Comparison of ENCODE assay signal across 7 mouse cellular contexts in genomic region chr5:93180252-93180651, GRCm38 (mm10). TPM values are rescaled to one million over a fixed set of nuclear protein-coding genes. Genes with fewer than 3 reads are reported as not detected.
DNase-seq lines count a peak whose midpoint lies in the region; ATAC-seq and TF ChIP-seq lines count a peak whose summit lies in the region.

No protein-coding gene starts in this region.

- in situ Hi-C loops in ES-E14 (cut with MboI; ENCODE audit: low sequenced_read_pairs in 2 of 2, unreplicated experiment in 2 of 2): no loop called here

- peaks cover 22% of the 10 kb centered on the region; the same call in 1 of the 2 replicates for H3K36me3 ChIP-seq in hindbrain, postnatal 0 days (ENCODE audit: insufficient read depth, low read length)
- H3K36me3 ChIP-seq in hindbrain, embryonic 11.5 days (ENCODE audit: control insufficient read depth, insufficient read depth, low read length): 0 out of 2 replicates have a peak, but pooled peaks cover 3% of the 10 kb centered on the region
- peaks cover 18% of the 10 kb centered on the region for H3K36me3 ChIP-seq in ES-E14 (ENCODE audit: control insufficient read depth, insufficient read depth, low read length, poor library complexity, severe bottlenecking)
- H3K36me3 ChIP-seq in lung, postnatal 0 days (ENCODE audit: insufficient read depth, low read length): no peaks in the 10 kb centered on the region; the same call in 1 of the 2 replicates

- H3K9me3 ChIP-seq in hindbrain, postnatal 0 days (ENCODE audit: low read length): no peaks in the 10 kb centered on the region
- H3K9me3 ChIP-seq in hindbrain, embryonic 11.5 days (ENCODE audit: control insufficient read depth, low read length): no peaks in the 10 kb centered on the region
- H3K9me3 ChIP-seq in ES-E14 (ENCODE audit: control insufficient read depth, insufficient read depth, low read depth, low read length): no peaks in the 10 kb centered on the region
- H3K9me3 ChIP-seq in lung, postnatal 0 days (ENCODE audit: low read length): no peaks in the 10 kb centered on the region

- no peaks in the 10 kb centered on the region for H3K4me1 ChIP-seq in hindbrain, postnatal 0 days (ENCODE audit: insufficient read depth, low read length)
- H3K4me1 ChIP-seq in hindbrain, embryonic 11.5 days (replicated peaks; ENCODE audit: control insufficient read depth, insufficient read depth, low read length): no peaks in the 10 kb centered on the region
- H3K4me1 ChIP-seq in ES-E14 (ENCODE audit: control insufficient read depth in 2 of 2, insufficient read depth in 2 of 2, low read length in 2 of 2, poor library complexity in 1 of 2): no peaks in the 10 kb centered on the region
- no peaks in the 10 kb centered on the region for H3K4me1 ChIP-seq in lung, postnatal 0 days (ENCODE audit: insufficient read depth, low read depth, low read length)

- H3K9ac ChIP-seq in hindbrain, postnatal 0 days (replicated peaks; ENCODE audit: low read length): no peak overlapping the region
- H3K9ac ChIP-seq in hindbrain, embryonic 11.5 days (ENCODE audit: low read depth, low read length): no peak overlapping the region
- H3K9ac ChIP-seq in ES-E14 (ENCODE audit: insufficient read depth, low read depth, low read length, poor library complexity, severe bottlenecking): no peak overlapping the region
- no peak overlapping the region for H3K9ac ChIP-seq in lung, postnatal 0 days (replicated peaks; ENCODE audit: low read depth)

- no peak overlapping the region for H3K27ac ChIP-seq in hindbrain, postnatal 0 days
- no peak overlapping the region for H3K27ac ChIP-seq in hindbrain, embryonic 11.5 days (ENCODE audit: low read depth, low read length)
- no peak overlapping the region for H3K27ac ChIP-seq in ES-E14 (ENCODE audit: insufficient read depth, low read depth, low read length, poor library complexity, severe bottlenecking)
- no peak overlapping the region for H3K27ac ChIP-seq in lung, postnatal 0 days (ENCODE audit: low read length)

- TF ChIP-seq EP300 in lung, postnatal 0 days (IDR thresholded peaks at IDR 0.05): no peak

- peak; percentile 50 for ATAC-seq in hindbrain, postnatal 0 days
- no peak for ATAC-seq in hindbrain, embryonic 11.5 days (ENCODE audit: low FRiP score)
- ATAC-seq in lung, postnatal 0 days: peak; percentile 49; the same call in 1 of the 2 replicates

- no peaks in the 10 kb centered on the region for H3K27me3 ChIP-seq in hindbrain, postnatal 0 days (ENCODE audit: insufficient read depth, low read length)
- H3K27me3 ChIP-seq in hindbrain, embryonic 11.5 days (ENCODE audit: control insufficient read depth, insufficient read depth, low read length): no peaks in the 10 kb centered on the region
- H3K27me3 ChIP-seq in lung, postnatal 0 days (replicated peaks; ENCODE audit: insufficient read depth, low read length): no peaks in the 10 kb centered on the region

- TF ChIP-seq CTCF in hindbrain, postnatal 0 days (IDR thresholded peaks at IDR 0.05; ENCODE audit: low read depth): peak; percentile 66
- TF ChIP-seq CTCF in lung, postnatal 0 days (IDR thresholded peaks at IDR 0.05): peak; percentile 77

- no peak overlapping the region for H3K4me3 ChIP-seq in hindbrain, postnatal 0 days (ENCODE audit: low read length)
- H3K4me3 ChIP-seq in hindbrain, embryonic 11.5 days (ENCODE audit: low read depth, low read length): no peak overlapping the region
- H3K4me3 ChIP-seq in ES-E14 (ENCODE audit: insufficient read depth in 1 of 2, low read depth in 1 of 2, low read length in 2 of 2, poor library complexity in 1 of 2, severe bottlenecking in 1 of 2): no peak overlapping the region
- H3K4me3 ChIP-seq in lung, postnatal 0 days (ENCODE audit: low read depth, low read length): no peak overlapping the region

- no peak overlapping the region for H3K4me2 ChIP-seq in hindbrain, postnatal 0 days (ENCODE audit: low read depth, low read length)
- no peak overlapping the region for H3K4me2 ChIP-seq in hindbrain, embryonic 11.5 days (replicated peaks; ENCODE audit: low read depth, low read length)
- no peak overlapping the region for H3K4me2 ChIP-seq in lung, postnatal 0 days (replicated peaks; ENCODE audit: low read depth, low read length)

- DNase-seq in hindbrain, postnatal 0 days (ENCODE audit: low spot score): peak; percentile 36
- DNase-seq in hindbrain, embryonic 11.5 days (ENCODE audit: low spot score): no peak
- peak; percentile 51 for DNase-seq in CD4-positive helper T cell, adult 2 months (ENCODE audit: low read depth, low spot score)
- peak; percentile 19 for DNase-seq in ES-E14 (ENCODE audit: low read depth, low spot score)
- peak; percentile 62 for DNase-seq in lung, postnatal 0 days (ENCODE audit: low spot score)
- DNase-seq in frontal cortex, postnatal 36 days (ENCODE audit: low spot score in 2 of 2): no peak
- no peak for DNase-seq in cerebellum, postnatal 36 days

- WGBS in hindbrain, postnatal 0 days: 71% methylated on average over 2 of the region's 2 CpGs
- WGBS in hindbrain, embryonic 11.5 days: 86% methylated on average over 2 of the region's 2 CpGs
- 38% methylated on average over 2 of the region's 2 CpGs for WGBS in lung, postnatal 0 days

TF ChIP-seq in ES-E14, 5 proteins besides CTCF, POLR2A, EP300 and RAD21:
- TF ChIP-seq ZC3H11A (IDR thresholded peaks at IDR 0.05; ENCODE audit: borderline replicate concordance, low read depth, low read length) (no peak), CHD2 (IDR thresholded peaks at IDR 0.05; ENCODE audit: low read depth, low read length) (no peak), MAFK (IDR thresholded peaks at IDR 0.05; ENCODE audit: insufficient read depth, low read depth, low read length) (no peak), ZNF384 (IDR thresholded peaks at IDR 0.05; ENCODE audit: low read depth, low read length) (no peak)
TF ChIP-seq in ES-E14: peak in this region for 0.

RNA-seq across cellular contexts. Expression of gene Ccni, which starts 26.0 kb away (rescaled TPM):
- 269 and 279 TPM in 2 replicates for total RNA-seq in hindbrain, postnatal 0 days (2014; rRNA removed)
- polyA plus RNA-seq in hindbrain, postnatal 0 days (2015; fragmentation: Nextera tagmentation; extraction: Ambion mirVana): 116 and 122 TPM in 2 replicates
- polyA plus RNA-seq in hindbrain, embryonic 11.5 days (2014; fragmentation: Nextera tagmentation; extraction: Ambion mirVana): 160 and 164 TPM in 2 replicates
- total RNA-seq in ES-E14 (2012; rRNA removed): 46.2 and 46.5 TPM in 2 replicates
- 81.3 and 92.2 TPM in 2 replicates for polyA plus RNA-seq in lung, postnatal 0 days (2015; fragmentation: Nextera tagmentation; extraction: Ambion mirVana)

RNA-seq across cellular contexts. Expression of gene 2010109A12Rik, which starts 26.1 kb away (rescaled TPM):
- total RNA-seq in hindbrain, postnatal 0 days (2014; rRNA removed): 0.36 TPM in 1 of 2 replicates, not detected in the other
- 0.71 and 0.72 TPM in 2 replicates for polyA plus RNA-seq in hindbrain, postnatal 0 days (2015; fragmentation: Nextera tagmentation; extraction: Ambion mirVana)
- 1.8 and 2.4 TPM in 2 replicates for polyA plus RNA-seq in hindbrain, embryonic 11.5 days (2014; fragmentation: Nextera tagmentation; extraction: Ambion mirVana)
- 0.42 and 0.76 TPM in 2 replicates for total RNA-seq in ES-E14 (2012; rRNA removed)
- polyA plus RNA-seq in lung, postnatal 0 days (2015; fragmentation: Nextera tagmentation; extraction: Ambion mirVana): 2.4 and 3.2 TPM in 2 replicates

Comparison
In these comparisons a context has a peak if more than half of its experiments do, and no peak if none do; other contexts are left out.
1. DNase-seq: peak in hindbrain, postnatal 0 days (single experiment), CD4-positive helper T cell, adult 2 months (single experiment), ES-E14 (single experiment) and lung, postnatal 0 days (single experiment); none in hindbrain, embryonic 11.5 days (single experiment), frontal cortex, postnatal 36 days (0 of 2) and cerebellum, postnatal 36 days (0 of 2).